Mouse (Mus musculus) forebrain, embryonic 12.5 days (tissue): ENCODE measurements around the gene Flrt1. TPM values are rescaled to one million over a fixed set of nuclear protein-coding genes. Genes with fewer than 3 reads are reported as not detected.
A peak's percentile ranks its signal among the peaks of the same experiment; 100 is the strongest.

Experiments used
- ATAC-seq: fragments of 200-750 bp; cut with Nextera tagmentation; 2 replicates; pipeline ENCODE4 v1.8.0; 2017; ENCODE audit warnings: moderate TSS enrichment; ENCODE audit not compliant: low FRiP score
- H3K27ac ChIP-seq: fragments of 300-500 bp; sonication (generic); 2 replicates; pipeline ENCODE4 v1.5.1; 2016; ENCODE audit warnings: mild to moderate bottlenecking
- H3K27me3 ChIP-seq: fragments of 300-500 bp; sonication (generic); 2 replicates; pipeline ENCODE4 v1.6.1; 2016; ENCODE audit warnings: mild to moderate bottlenecking
- H3K36me3 ChIP-seq: fragments of 300-500 bp; sonication (generic); replicated peaks from 2 replicates; pipeline ENCODE4 v1.6.1; 2016; ENCODE audit warnings: mild to moderate bottlenecking
- H3K4me1 ChIP-seq: fragments of 300-500 bp; sonication (generic); 2 replicates; pipeline ENCODE4 v1.6.1; 2016
- H3K4me2 ChIP-seq: fragments of 300-500 bp; sonication (generic); 2 replicates; pipeline ENCODE4 v1.6.1; 2016; ENCODE audit warnings: mild to moderate bottlenecking, moderate library complexity
- H3K4me3 ChIP-seq: fragments of 300-500 bp; sonication (generic); replicated peaks from 2 replicates; pipeline ENCODE4 v1.5.1; 2016; ENCODE audit warnings: mild to moderate bottlenecking
- H3K9ac ChIP-seq: fragments of 300-500 bp; sonication (generic); 2 replicates; pipeline ENCODE4 v1.6.1; 2016; ENCODE audit warnings: mild to moderate bottlenecking
- H3K9me3 ChIP-seq: fragments of 300-500 bp; sonication (generic); 2 replicates; pipeline ENCODE4 v1.6.1; 2016
- WGBS: fragments of 180-500 bp; shearing (Covaris S2); methylation state at CpG from one replicate; pipeline ENCODE4 v1.1.7; 2016; 5-methylcytosine and 5-hydroxymethylcytosine counted together
- polyA plus RNA-seq: library from polyadenylated mRNA; unstranded; fragments of >200 nt; fragmentation: Nextera tagmentation; extraction: Ambion mirVana; gene quantifications from 2 replicates; pipeline ENCODE4 v1.2.1, GENCODE M21; 2016

Gene Flrt1
- polyA plus RNA-seq, 1 experiment from 2014 or later = 8.0 TPM

DNA sequence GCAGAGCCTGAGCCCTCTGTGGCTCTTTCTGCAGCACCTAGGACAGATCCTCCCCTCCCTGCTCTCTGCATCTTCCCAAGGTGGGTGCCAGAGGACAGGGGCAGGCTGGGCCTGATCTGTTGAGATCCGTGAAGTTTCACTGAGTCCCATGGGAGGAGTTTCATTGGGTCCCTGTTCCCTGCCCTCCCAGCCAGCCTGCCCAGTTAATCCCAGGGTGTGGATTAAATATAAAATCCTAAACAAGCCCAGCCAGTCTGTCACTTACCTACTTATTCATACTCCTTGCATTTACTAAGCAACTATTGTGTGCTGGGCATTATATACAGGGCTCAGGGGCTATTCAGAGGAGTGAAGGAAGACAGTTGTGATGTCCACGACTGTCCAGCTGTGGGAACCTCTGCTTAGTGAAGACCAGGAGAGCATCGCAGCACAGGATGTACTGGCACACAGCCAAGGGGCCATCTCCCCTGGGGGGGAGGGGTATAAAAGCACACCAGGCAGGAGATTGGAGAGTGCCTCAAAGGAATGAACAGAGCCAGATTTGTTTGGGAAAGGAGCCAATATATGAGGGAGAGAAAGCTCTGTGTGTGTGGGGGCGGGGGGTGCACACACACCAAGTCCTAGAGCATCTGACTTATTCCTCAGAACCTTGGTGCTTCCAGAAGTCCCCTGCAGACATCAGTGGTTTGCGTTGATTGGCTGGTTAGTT lies 36.8 kb upstream of the Flrt1 start:
- no peak overlapping the region for H3K9ac ChIP-seq
- no peaks in the 10 kb centered on the region for H3K36me3 ChIP-seq
- no peaks in the 10 kb centered on the region for H3K9me3 ChIP-seq
- ATAC-seq = no peak
- 37% methylated on average over 5 of the region's 5 CpGs for WGBS
- peaks cover 50% of the 10 kb centered on the region for H3K27me3 ChIP-seq
- no peak overlapping the region for H3K4me3 ChIP-seq
- H3K4me2 ChIP-seq = no peak overlapping the region
- peaks cover 78% of the 10 kb centered on the region for H3K4me1 ChIP-seq
- H3K27ac ChIP-seq = peak overlapping the region; percentile 78

DNA sequence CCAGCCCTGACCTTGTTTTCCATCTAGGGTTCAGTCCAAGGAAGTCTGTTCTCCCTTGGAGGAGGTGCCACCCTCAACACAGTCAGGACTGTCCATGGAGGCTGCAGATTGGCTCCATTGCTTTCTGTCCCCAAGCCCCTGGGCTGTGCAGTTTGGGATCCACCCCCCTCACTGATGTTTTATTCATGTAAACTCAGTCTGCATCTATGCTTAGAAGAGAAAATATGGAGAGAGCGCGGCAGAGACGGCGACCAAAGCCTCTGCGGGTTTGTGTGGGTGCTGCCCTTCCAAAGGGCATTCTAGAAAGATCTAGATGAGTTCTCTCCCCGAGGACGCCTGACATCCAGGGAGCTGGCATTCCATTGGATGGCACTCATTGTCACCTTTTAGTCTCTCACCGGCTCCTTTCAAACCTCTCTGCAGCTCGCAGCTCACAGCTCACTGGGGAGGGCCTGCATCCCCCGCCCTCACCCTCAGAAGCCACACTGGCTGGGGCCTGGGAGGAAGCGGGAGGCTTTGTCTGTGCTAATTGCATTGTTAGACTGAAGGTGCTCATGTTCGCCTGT lies 35.4 kb upstream of the Flrt1 start:
- H3K4me3 ChIP-seq = no peak overlapping the region
- WGBS = 32% methylated on average over 12 of the region's 12 CpGs
- peaks cover 84% of the 10 kb centered on the region for H3K4me1 ChIP-seq
- peak; percentile 31; the same call in 1 of the 2 replicates for ATAC-seq
- peak overlapping the region; percentile 78 for H3K27ac ChIP-seq
- peak overlapping the region; percentile 4; the same call in 1 of the 2 replicates for H3K4me2 ChIP-seq
- H3K9me3 ChIP-seq = no peaks in the 10 kb centered on the region
- H3K36me3 ChIP-seq = no peaks in the 10 kb centered on the region
- peak overlapping the region; percentile 13; the same call in 1 of the 2 replicates for H3K9ac ChIP-seq
- H3K27me3 ChIP-seq = peaks cover 47% of the 10 kb centered on the region

DNA sequence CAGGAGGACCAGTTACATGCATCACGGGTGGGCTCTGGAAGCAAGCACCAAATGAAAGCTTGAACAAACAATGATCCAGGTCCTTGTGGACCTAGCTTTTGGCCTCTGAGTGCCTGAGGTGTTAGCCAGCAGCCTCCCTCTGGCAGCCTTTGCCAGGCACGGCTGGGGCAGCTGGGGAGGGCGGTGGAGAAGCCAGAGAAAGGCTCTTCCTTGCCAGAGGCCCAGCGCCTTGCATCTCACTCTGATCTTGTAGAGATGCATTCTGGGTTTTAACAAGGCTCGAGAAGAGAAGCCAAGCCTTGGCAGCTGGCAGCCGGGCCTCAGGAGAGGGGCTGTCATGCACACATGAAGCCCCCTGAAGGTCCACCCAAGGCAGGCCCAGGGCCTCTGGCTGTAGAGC lies 34.8 kb upstream of the Flrt1 start:
- Histone ChIP-seq H3K4me3 (no peak overlapping the region), H3K9me3 (no peaks in the 10 kb centered on the region), H3K4me2 (0 out of 2 replicates have a peak overlapping the region, but pooled peaks have one; percentile 1), H3K36me3 (no peaks in the 10 kb centered on the region), H3K27ac (peak overlapping the region; percentile 78), H3K27me3 (peaks cover 41% of the 10 kb centered on the region), H3K4me1 (peaks cover 90% of the 10 kb centered on the region), H3K9ac (peak overlapping the region; percentile 38; the same call in 1 of the 2 replicates)
- ATAC-seq = no peak
- 49% methylated on average over 6 of the region's 6 CpGs for WGBS

DNA sequence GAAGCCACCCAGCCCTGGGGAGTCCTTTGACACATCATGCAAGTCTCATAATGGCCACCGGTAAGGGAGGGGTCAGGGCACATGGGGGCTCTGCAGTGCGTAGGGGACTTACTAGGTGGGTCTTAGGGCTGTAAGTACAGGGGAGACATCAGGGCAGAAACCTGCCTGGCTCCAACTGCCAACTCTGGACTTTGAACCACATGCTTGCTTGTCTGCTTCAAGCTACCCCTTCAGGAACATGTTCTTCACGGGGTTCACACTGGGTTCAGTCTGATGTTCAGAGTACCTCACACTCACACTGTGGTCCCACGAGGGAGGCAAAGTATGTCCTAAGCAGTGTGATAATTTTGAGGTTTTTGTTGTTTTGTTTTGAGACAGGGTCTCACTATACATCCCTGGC lies 33.8 kb upstream of the Flrt1 start:
- ATAC-seq = no peak
- H3K4me3 ChIP-seq = no peak overlapping the region
- peaks cover 34% of the 10 kb centered on the region for H3K27me3 ChIP-seq
- no peak overlapping the region for H3K4me2 ChIP-seq
- peak overlapping the region; percentile 61; the same call in 1 of the 2 replicates for H3K27ac ChIP-seq
- H3K9me3 ChIP-seq = no peaks in the 10 kb centered on the region
- H3K9ac ChIP-seq = peak overlapping the region; percentile 21; the same call in 1 of the 2 replicates
- WGBS = 75% methylated on average over 4 of the region's 4 CpGs
- no peaks in the 10 kb centered on the region for H3K36me3 ChIP-seq
- peaks cover 99% of the 10 kb centered on the region for H3K4me1 ChIP-seq

DNA sequence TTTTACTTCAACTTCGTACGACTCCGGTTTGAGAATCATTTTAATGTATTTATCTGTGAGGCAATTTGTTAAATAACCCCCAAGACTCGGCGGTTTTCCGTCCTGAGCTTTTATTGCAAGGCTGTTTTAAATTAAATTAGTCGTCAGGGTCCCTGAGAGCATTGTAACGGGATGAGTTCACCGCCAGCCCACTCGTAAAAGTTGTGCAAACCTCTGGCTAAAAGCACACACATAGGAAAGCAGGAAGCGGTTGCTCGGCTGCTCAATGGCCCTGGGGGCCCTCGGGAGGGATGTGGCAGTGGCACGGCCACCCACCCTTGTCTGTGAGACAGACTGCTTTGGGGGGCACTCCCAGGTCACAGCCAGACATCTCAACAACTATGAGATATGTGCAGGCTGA lies 32.8 kb upstream of the Flrt1 start:
- Histone ChIP-seq H3K9ac (0 out of 2 replicates have a peak overlapping the region, but pooled peaks have one; percentile 21), H3K27me3 (peaks cover 31% of the 10 kb centered on the region; the same call in 1 of the 2 replicates), H3K4me2 (no peak overlapping the region), H3K4me3 (no peak overlapping the region), H3K27ac (peak overlapping the region; percentile 61), H3K9me3 (no peaks in the 10 kb centered on the region), H3K36me3 (no peaks in the 10 kb centered on the region), H3K4me1 (peaks cover 99% of the 10 kb centered on the region)
- ATAC-seq = no peak
- WGBS = 52% methylated on average over 14 of the region's 14 CpGs

DNA sequence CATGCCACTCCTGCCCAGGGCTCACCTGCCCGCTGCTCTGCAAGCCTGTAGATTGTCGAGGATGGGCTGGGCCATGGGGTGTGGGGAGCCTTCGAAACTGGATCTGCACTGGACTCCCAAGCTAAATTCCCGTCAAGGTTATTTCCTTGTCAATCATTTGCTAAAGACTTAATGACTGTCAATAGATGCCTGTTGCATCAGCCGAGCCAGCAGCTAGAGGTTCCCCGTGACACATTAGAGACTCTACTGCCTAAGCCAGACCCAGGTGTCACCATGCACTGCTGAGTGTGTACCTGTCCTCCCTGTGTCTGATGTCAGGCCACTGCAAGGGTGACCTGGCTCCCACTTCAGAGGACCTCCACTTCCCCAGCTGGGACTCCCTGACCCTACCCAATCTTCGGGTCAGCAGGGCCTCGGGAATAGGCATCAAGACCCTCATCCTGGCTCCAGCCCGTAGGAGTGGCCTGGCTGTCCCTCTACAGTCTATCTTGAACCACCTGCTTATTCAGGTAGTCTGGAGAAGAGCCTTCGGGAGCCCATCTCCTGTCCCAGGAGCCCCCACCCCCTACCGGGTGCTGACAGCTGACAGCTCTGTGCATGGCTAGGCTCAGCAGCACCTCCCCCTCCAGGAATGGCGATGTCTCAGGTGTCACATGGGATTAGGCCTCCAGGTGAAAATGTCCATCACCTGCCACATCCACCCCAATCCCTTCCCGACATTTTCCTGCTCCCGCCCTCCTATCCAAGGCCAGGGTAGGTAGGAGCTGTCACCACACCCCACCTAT lies 31.4 kb upstream of the Flrt1 start:
- 42% methylated on average over 14 of the region's 14 CpGs for WGBS
- Histone ChIP-seq H3K4me2 (no peak overlapping the region), H3K4me3 (no peak overlapping the region), H3K36me3 (no peaks in the 10 kb centered on the region), H3K4me1 (peaks cover 93% of the 10 kb centered on the region), H3K9ac (no peak overlapping the region), H3K9me3 (no peaks in the 10 kb centered on the region), H3K27ac (peak overlapping the region; percentile 79; the same call in 1 of the 2 replicates), H3K27me3 (peaks cover 29% of the 10 kb centered on the region)
- no peak for ATAC-seq

DNA sequence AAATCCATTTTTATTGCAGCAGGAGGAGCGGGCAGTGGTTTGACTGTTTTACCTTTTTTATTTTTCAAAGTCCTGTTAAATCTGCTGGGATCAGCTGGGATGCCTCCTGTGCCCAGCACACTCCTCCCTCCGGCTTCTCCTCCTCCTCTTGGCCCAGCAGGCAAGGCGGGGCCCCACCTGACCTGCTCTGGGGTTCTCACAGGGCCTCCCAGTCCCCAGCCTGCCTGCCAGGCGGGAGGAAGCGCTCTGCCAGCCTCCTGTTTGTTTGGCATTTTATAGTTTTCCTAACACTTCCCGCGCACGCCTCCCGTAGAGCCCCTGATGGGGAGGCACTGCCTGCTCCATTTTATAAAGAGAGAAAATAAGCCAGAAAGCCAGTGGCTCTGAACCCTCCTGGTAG lies 30.5 kb upstream of the Flrt1 start:
- H3K9me3 ChIP-seq = no peaks in the 10 kb centered on the region
- H3K27me3 ChIP-seq = peaks cover 33% of the 10 kb centered on the region
- H3K4me1 ChIP-seq = peaks cover 89% of the 10 kb centered on the region
- WGBS = 9% methylated on average over 9 of the region's 9 CpGs
- no peak overlapping the region; the same call in 1 of the 2 replicates for H3K4me2 ChIP-seq
- H3K9ac ChIP-seq = no peak overlapping the region
- no peak overlapping the region for H3K4me3 ChIP-seq
- no peak; the same call in 1 of the 2 replicates for ATAC-seq
- H3K36me3 ChIP-seq = no peaks in the 10 kb centered on the region
- H3K27ac ChIP-seq = peak overlapping the region; percentile 79

DNA sequence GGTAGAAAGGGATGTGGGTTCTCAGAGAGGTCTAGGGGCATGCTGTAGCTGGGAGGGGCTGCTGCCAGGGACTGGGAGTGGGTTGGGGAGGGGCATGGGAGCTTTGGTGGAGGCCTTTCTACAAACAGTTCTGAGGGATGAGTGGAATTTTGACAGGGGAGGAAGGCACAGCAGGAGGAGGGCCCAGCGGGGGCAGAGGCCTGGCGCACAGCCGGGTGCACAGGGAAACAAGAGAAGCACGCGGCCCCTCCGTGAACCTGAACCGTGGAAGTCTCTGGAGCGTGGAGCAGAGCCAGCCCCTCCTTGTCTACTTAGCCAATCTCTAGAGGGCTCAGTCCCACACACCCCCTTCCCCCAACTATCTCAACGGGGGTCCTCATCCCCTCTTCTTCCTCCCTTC lies 30.0 kb upstream of the Flrt1 start:
- no peak overlapping the region for H3K4me3 ChIP-seq
- H3K27me3 ChIP-seq = peaks cover 36% of the 10 kb centered on the region
- H3K36me3 ChIP-seq = no peaks in the 10 kb centered on the region
- peaks cover 84% of the 10 kb centered on the region for H3K4me1 ChIP-seq
- no peaks in the 10 kb centered on the region for H3K9me3 ChIP-seq
- WGBS = 7% methylated on average over 9 of the region's 9 CpGs
- 0 out of 2 replicates have a peak overlapping the region, but pooled peaks have one; percentile 17 for H3K4me2 ChIP-seq
- peak overlapping the region; percentile 79 for H3K27ac ChIP-seq
- peak; percentile 31 for ATAC-seq
- no peak overlapping the region for H3K9ac ChIP-seq

DNA sequence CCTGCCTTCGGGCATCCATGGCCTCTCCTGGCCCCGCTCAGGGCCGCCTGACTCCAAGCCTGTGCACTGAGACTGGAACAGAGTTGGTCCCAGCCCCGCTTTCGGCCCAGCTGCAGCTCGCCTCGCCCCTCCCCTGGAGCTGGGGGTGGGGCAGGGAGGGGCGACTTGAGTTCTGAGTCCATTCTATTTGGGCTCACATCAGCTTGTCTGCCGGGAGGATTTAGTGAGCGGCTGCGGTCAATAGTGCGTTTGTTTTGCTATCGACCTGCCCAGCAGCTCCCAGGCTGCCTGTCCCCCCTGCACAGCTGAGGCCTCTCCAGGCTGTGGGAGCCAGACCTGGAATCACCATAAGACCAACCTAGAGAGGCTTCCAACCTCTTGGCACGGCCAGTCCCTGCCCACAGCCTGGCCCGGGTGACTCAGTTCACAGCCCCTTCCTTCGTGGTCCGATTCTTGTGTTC lies 29.1 kb upstream of the Flrt1 start:
- H3K4me3 ChIP-seq = no peak overlapping the region; the same call in 1 of the 2 replicates
- peaks cover 84% of the 10 kb centered on the region for H3K4me1 ChIP-seq
- no peaks in the 10 kb centered on the region for H3K9me3 ChIP-seq
- peak overlapping the region; percentile 79 for H3K27ac ChIP-seq
- H3K9ac ChIP-seq = no peak overlapping the region
- ATAC-seq = peak; percentile 60; the same call in 1 of the 2 replicates
- H3K27me3 ChIP-seq = peaks cover 41% of the 10 kb centered on the region
- no peaks in the 10 kb centered on the region for H3K36me3 ChIP-seq
- H3K4me2 ChIP-seq = peak overlapping the region; percentile 27; the same call in 1 of the 2 replicates
- 10% methylated on average over 17 of the region's 17 CpGs for WGBS

DNA sequence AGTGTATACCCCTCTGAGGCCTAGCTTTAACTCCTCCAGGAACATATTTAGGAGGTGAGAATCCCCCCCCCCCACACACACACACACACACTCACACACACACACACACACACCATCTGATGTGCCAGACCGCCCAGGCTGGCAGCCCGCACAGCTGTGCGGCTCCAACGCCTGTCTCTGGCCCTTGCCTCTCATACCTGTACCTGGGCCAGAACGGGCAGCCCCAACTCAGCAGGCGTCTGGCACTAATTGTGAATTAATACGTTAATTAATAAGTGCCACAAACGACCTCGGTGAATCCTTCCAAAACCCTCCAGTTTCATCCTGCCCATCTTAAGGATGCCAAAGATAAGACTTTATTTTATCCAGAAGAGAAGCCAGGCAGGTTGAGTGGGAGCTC lies 27.9 kb upstream of the Flrt1 start:
- no peaks in the 10 kb centered on the region for H3K9me3 ChIP-seq
- 77% methylated on average over 9 of the region's 9 CpGs for WGBS
- H3K9ac ChIP-seq = no peak overlapping the region
- H3K4me3 ChIP-seq = no peak overlapping the region
- ATAC-seq = no peak
- H3K4me2 ChIP-seq = no peak overlapping the region
- peaks cover 43% of the 10 kb centered on the region for H3K27me3 ChIP-seq
- H3K4me1 ChIP-seq = peaks cover 85% of the 10 kb centered on the region
- H3K27ac ChIP-seq = 0 out of 2 replicates have a peak overlapping the region, but pooled peaks have one; percentile 46
- H3K36me3 ChIP-seq = no peaks in the 10 kb centered on the region

DNA sequence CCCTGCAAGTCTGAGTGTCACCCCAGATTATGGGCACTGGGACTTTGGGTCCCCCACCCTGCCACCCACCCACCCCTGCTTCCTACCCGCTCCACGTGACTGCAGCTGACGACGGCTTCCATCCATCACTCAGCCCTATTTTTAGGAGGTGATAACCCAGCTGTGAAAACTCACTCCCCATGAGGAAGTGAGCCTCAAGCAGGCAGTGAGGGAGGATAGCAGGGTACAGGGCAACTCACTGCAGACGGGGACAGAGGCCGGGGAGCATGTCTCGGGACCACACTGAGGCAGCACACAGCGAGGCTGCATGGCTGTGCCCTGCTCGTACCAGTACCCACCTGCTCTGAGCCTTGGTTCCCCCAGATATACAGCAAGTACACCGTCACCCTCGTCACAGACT lies 24.8 kb upstream of the Flrt1 start:
- Histone ChIP-seq H3K27me3 (peaks cover 37% of the 10 kb centered on the region), H3K9ac (no peak overlapping the region), H3K4me3 (no peak overlapping the region), H3K4me1 (peaks cover 58% of the 10 kb centered on the region), H3K36me3 (no peaks in the 10 kb centered on the region), H3K9me3 (no peaks in the 10 kb centered on the region), H3K4me2 (no peak overlapping the region), H3K27ac (no peak overlapping the region)
- no peak for ATAC-seq
- WGBS = 80% methylated on average over 11 of the region's 11 CpGs
